Mouse (Mus musculus) spleen, adult 2 months (tissue): ENCODE measurements at regions not wholly inside any gene's neighbourhood (a gene's known extent, or its start where the extent isn't known, plus 50 kb on each side); places are given as distances from the start of the nearest gene placed in this dataset.

Source experiments
- CTCF ChIP-seq: fragments of 200-500 bp; IDR thresholded peaks from 2 replicates; pipeline ENCODE4 v1.5.1; 2011; ENCODE audit warnings: mild to moderate bottlenecking, inconsistent platforms; ENCODE audit not compliant: insufficient read depth, insufficient read length, insufficient replicate concordance; ENCODE audit errors: extremely low read depth
- POLR2A ChIP-seq: fragments of 200-500 bp; IDR thresholded peaks from 2 replicates; pipeline ENCODE4 v1.6.1; 2011; ENCODE audit warnings: low read depth, low read length, inconsistent platforms

DNA sequence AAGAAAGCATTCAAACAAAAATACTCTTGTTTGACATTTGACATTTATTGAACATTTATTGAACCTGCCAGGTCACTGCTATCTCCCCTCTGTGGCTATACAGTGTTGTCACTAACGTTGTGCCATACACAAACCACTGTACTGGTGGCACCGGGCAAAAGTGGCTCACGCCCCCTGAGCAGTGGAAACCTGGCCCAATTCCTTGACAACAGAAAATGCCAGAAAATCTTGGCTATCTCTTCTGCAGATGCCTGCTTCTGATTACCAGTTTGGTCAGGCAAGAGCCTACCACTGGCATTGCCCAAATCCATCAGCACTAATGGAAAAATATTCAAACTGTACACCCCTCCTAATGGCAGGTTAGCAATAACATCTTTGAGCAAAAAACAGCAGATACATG is 58.9 kb upstream of the Crim1 start:
- TF ChIP-seq CTCF: no peak
- no peak for TF ChIP-seq POLR2A
